Mouse (Mus musculus) hindlimb bud, embryonic 11.5 days (tissue): ENCODE data around the gene Dcdc2a.

Experiments
- DNase-seq: peaks from one replicate; pipeline ENCODE4 v3.0.0-alpha.2; 2012; ENCODE audit warnings: low read depth, low spot score; ENCODE audit errors: extremely low spot score

Dcdc2a gene

GRCm38 (mm10) chr13:25094381-25094780 lies 38.6 kb downstream of the Dcdc2a start:
- DNase-seq = no peak

- DNase-seq = no peak
These were observed 41.5 kb downstream of the Dcdc2a start for GRCm38 (mm10) chr13:25097348-25097747.

- no peak for DNase-seq
These were observed 42.8 kb downstream of the Dcdc2a start for GRCm38 (mm10) chr13:25098578-25098977.

GRCm38 (mm10) chr13:25099508-25099907 lies 43.7 kb downstream of the Dcdc2a start:
- no peak for DNase-seq

GRCm38 (mm10) chr13:25100581-25100980 lies 44.8 kb downstream of the Dcdc2a start:
- DNase-seq = no peak

GRCm38 (mm10) chr13:25105671-25106070 lies 49.9 kb downstream of the Dcdc2a start:
- DNase-seq = no peak

GRCm38 (mm10) chr13:25106740-25107139 lies 50.9 kb downstream of the Dcdc2a start:
- no peak for DNase-seq

GRCm38 (mm10) chr13:25108353-25108752 lies 52.5 kb downstream of the Dcdc2a start:
- no peak for DNase-seq

GRCm38 (mm10) chr13:25110592-25111095 lies 54.8 kb downstream of the Dcdc2a start:
- DNase-seq = no peak

GRCm38 (mm10) chr13:25115429-25115881 lies 59.7 kb downstream of the Dcdc2a start:
- no peak for DNase-seq

- DNase-seq = peak; percentile 56
These were observed 60.2 kb downstream of the Dcdc2a start for GRCm38 (mm10) chr13:25115971-25116370.

GRCm38 (mm10) chr13:25122740-25123335 lies 67.0 kb downstream of the Dcdc2a start:
- no peak for DNase-seq

- no peak for DNase-seq
These were observed 71.4 kb downstream of the Dcdc2a start for GRCm38 (mm10) chr13:25127216-25127615.

GRCm38 (mm10) chr13:25127806-25128205 lies 72.0 kb downstream of the Dcdc2a start:
- DNase-seq = no peak

GRCm38 (mm10) chr13:25128766-25129165 lies 73.0 kb downstream of the Dcdc2a start:
- no peak for DNase-seq

GRCm38 (mm10) chr13:25143066-25143465 lies 87.3 kb downstream of the Dcdc2a start:
- DNase-seq = no peak

GRCm38 (mm10) chr13:25144093-25144492 lies 88.3 kb downstream of the Dcdc2a start:
- DNase-seq = no peak

GRCm38 (mm10) chr13:25146232-25146631 lies 90.4 kb downstream of the Dcdc2a start:
- DNase-seq = no peak

- no peak for DNase-seq
These were observed 94.5 kb downstream of the Dcdc2a start for GRCm38 (mm10) chr13:25150154-25150781.

- DNase-seq = no peak
These were observed 95.1 kb downstream of the Dcdc2a start for GRCm38 (mm10) chr13:25150861-25151260.

- no peak for DNase-seq
These were observed 104.1 kb downstream of the Dcdc2a start for GRCm38 (mm10) chr13:25159917-25160316.

- no peak for DNase-seq
These were observed 105.0 kb downstream of the Dcdc2a start for GRCm38 (mm10) chr13:25160804-25161203.

- no peak for DNase-seq
These were observed 106.8 kb downstream of the Dcdc2a start for GRCm38 (mm10) chr13:25162594-25162993.
